Mouse (Mus musculus): ENCODE data around the gene Gm14698.

DNA sequence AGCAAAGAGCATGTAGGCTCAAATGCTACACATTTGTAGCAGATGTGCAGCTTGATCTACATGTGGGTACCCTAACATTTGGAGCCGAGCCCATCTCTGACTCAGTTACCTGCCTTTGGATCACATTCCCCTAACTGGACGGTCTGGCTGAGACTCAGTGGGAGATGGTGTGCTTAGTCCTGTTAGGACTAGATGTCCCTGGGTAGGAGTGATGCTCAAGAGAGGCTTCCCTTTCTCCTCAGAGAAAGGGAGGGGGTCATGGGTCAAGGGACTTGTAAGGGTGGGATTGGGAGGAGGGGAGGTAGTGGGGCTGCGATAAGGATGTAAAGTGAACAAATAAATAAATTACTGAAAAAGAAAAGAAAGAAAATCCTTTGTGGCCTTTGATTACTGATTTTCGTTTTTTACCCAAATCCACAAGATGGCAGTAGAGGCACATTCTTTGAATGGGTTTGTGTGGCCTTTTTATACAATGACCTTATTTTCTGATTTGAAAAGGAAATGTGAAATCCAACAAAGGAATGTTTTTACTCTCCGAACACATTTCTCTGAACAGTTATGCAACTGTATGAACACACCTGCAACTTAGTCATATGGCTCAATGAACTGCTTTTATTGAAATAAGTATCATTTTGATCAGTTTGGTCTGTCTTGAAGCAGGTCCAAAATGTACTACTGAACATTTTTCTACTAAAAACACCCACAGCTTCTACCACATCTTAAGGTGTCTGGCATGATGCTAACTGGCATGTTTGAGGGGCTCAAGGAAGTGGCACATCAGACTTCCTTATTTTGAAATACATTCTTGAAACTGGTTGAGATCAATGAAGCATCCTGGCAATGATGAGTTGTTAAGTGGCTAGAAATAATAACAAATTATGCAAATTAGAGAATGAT, 18.9 kb downstream of the Gm14698 start:
- TF ChIP-seq POLR2A (IDR thresholded peaks at IDR 0.05; ENCODE audit: control insufficient read depth, low read depth, low read length): no peak
- TF ChIP-seq CTCF (IDR thresholded peaks at IDR 0.05; ENCODE audit: control insufficient read depth, insufficient read depth, insufficient replicate concordance, low read depth, low read length): no peak
